Mouse (Mus musculus) heart, adult 8-10 months (tissue): ENCODE results near the gene Rabgap1. TPM values are rescaled to one million over a fixed set of nuclear protein-coding genes. Genes with fewer than 3 reads are reported as not detected.

Source experiments
- total RNA-seq, 4 experiments: library from RNA; stranded (reverse); gene quantifications; 2 replicates each; pipeline ENCODE4 v1.2.4; 2022

The Rabgap1 gene
- total RNA-seq, 4 experiments from 2014 or later = 38.9 to 46.1 (median 41.1) TPM

Other genes starting within 250 kb of the Rabgap1 start
- gene Olfr366, start 231.7 kb upstream of the Rabgap1 start, total RNA-seq = not detected
- not detected for gene Olfr368, start 116.8 kb upstream of the Rabgap1 start, total RNA-seq
- gene Pdcl, start 83.9 kb upstream of the Rabgap1 start, total RNA-seq = 10 to 100 TPM; 13.9 to 19.0 (median 16.0) TPM
- 10 to 100 TPM; 28.1 to 36.7 (median 35.2) TPM for gene Rc3h2, start 20.4 kb upstream of the Rabgap1 start, total RNA-seq
- 1 to 10 TPM; 3.2 to 4.8 (median 4.1) TPM for gene Zbtb26, start 144 bp upstream of the Rabgap1 start, total RNA-seq
- gene Zbtb6, start 108 bp upstream of the Rabgap1 start, total RNA-seq = 1 to 10 TPM; 3.6 to 4.3 (median 4.0) TPM
- gene Gpr21, start 73.1 kb downstream of the Rabgap1 start, total RNA-seq = under 1 TPM; 0.34 to 0.63 (median 0.45) TPM